Mouse (Mus musculus): ENCODE data around the gene Aurkb. TPM values are rescaled to one million over a fixed set of nuclear protein-coding genes. Genes with fewer than 3 reads are reported as not detected.

The Aurkb gene
- total and polyA plus RNA-seq, 3 experiments = 120 to 170 (median 159) TPM

GRCm38 (mm10) chr11:69008182-69009121, 37.0 kb upstream of the Aurkb start, which contains the start of gene Pfas (continued):
- peak; percentile 92 for TF ChIP-seq HCFC1 (IDR thresholded peaks at IDR 0.05; ENCODE audit: low read depth, low read length)
- TF ChIP-seq ZNF384 (IDR thresholded peaks at IDR 0.05; ENCODE audit: low read depth, low read length) = peak; percentile 78
- no peak for TF ChIP-seq GATA1 (IDR thresholded peaks at IDR 0.05; ENCODE audit: low read depth, low read length)
- TF ChIP-seq E2F4 (IDR thresholded peaks at IDR 0.05; ENCODE audit: borderline replicate concordance, low read depth, low read length) = peak; percentile 97
- TF ChIP-seq MXI1 (IDR thresholded peaks at IDR 0.05; ENCODE audit: low read depth, low read length) = peak; percentile 99

- Histone ChIP-seq H3K9ac (ENCODE audit: control insufficient read depth, low read depth, low read length, poor library complexity, severe bottlenecking) (no peak overlapping the region), H3K4me3 (ENCODE audit: control insufficient read depth in 1 of 2, insufficient read depth in 1 of 2, low read depth in 2 of 2, low read length in 2 of 2) (no peak overlapping the region), H3K36me3 (ENCODE audit: control insufficient read depth in 1 of 2, insufficient read depth in 2 of 2, low read length in 2 of 2) (peaks cover 0 to 18% of the 10 kb centered on the region in 2 experiments; a peak in 2 of 4 replicates), H3K79me2 (ENCODE audit: control insufficient read depth, insufficient read depth, low read length, poor library complexity) (peaks cover 34% of the 10 kb centered on the region), H3K27ac (ENCODE audit: control insufficient read depth, low read depth, low read length) (no peak overlapping the region), H3K27me3 (ENCODE audit: control insufficient read depth in 1 of 2, insufficient read depth in 2 of 2, low read length in 2 of 2) (no peaks in the 10 kb centered on the region), H3K4me1 (ENCODE audit: control insufficient read depth in 1 of 2, insufficient read depth in 2 of 2, low read length in 2 of 2) (peaks cover 0 to 10% of the 10 kb centered on the region in 2 experiments; a peak in 3 of 4 replicates), H3K9me3 (replicated peaks; ENCODE audit: insufficient read depth, low read length) (no peaks in the 10 kb centered on the region)
- TF ChIP-seq TBP (IDR thresholded peaks at IDR 0.05; ENCODE audit: low read depth, low read length) (peak; percentile 90), ETS1 (IDR thresholded peaks at IDR 0.05; ENCODE audit: low read depth, low read length) (no peak)
- DNase-seq (ENCODE audit: low read depth, low spot score) = peak; percentile 52
Measured at GRCm38 (mm10) chr11:69009508-69009907, 35.9 kb upstream of the Aurkb start.

DNA sequence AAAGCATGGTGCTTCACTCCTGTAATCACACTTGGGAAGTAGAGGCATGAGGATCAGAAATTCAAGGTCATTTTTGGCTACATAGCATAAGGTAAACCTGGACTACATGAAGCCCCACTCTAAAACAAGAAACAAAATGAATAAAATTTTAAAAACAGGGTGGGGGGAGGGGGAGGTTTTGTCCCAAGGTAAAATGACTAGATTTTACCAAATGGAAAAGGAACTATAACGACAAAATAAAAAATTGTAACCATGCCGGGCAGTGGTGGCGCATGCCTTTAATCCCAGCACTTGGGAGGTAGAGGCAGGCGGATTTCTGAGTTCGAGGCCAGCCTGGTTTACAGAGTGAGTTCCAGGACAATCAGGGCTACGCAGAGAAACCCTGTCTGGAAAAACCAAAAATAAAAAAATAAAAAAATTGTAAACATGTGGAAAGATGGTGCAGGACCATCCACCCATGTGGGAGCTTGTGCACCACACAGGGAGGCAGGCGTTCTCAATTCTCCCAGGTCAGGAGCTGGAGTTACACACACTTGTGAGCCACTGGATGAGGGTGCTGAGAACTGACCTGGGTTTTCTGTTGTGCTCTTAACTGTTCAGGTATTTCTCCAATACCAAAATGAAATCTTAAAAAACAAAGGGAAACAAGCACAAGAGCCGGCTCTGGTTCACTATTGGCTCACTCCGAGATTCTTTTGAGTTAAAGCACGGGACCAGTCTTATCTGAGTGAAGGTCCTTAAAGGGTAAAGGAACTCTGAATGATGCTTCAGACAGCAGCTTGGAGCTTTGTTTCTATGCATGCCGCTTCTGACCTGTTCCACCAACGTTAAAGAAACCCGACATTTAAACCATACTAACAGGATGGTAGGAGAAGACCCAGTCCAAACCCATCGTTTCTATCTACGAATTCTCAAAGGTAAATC, 34.8 kb upstream of the Aurkb start:
- Histone ChIP-seq H3K27ac (ENCODE audit: control insufficient read depth, low read depth, low read length) (peak overlapping the region; percentile 58), H3K36me3 (ENCODE audit: control insufficient read depth in 1 of 2, insufficient read depth in 2 of 2, low read length in 2 of 2) (peaks cover 0 to 22% of the 10 kb centered on the region in 2 experiments; a peak in 2 of 4 replicates), H3K9me3 (replicated peaks; ENCODE audit: insufficient read depth, low read length) (no peaks in the 10 kb centered on the region), H3K4me1 (ENCODE audit: control insufficient read depth in 1 of 2, insufficient read depth in 2 of 2, low read length in 2 of 2) (peaks cover 0 to 15% of the 10 kb centered on the region in 2 experiments; a peak in 3 of 4 replicates), H3K9ac (ENCODE audit: control insufficient read depth, low read depth, low read length, poor library complexity, severe bottlenecking) (peak overlapping the region; percentile 40), H3K27me3 (ENCODE audit: control insufficient read depth in 1 of 2, insufficient read depth in 2 of 2, low read length in 2 of 2) (no peaks in the 10 kb centered on the region), H3K4me3 (ENCODE audit: control insufficient read depth in 1 of 2, insufficient read depth in 1 of 2, low read depth in 2 of 2, low read length in 2 of 2) (peak overlapping the region; percentile 28 to 47), H3K79me2 (ENCODE audit: control insufficient read depth, insufficient read depth, low read length, poor library complexity) (peaks cover 25% of the 10 kb centered on the region)
- TF ChIP-seq TCF12 (IDR thresholded peaks at IDR 0.05; ENCODE audit: low read depth, low read length) (no peak), BHLHE40 (IDR thresholded peaks at IDR 0.05; ENCODE audit: borderline replicate concordance, low read depth, low read length) (peak; percentile 93), RCOR1 (IDR thresholded peaks at IDR 0.05; ENCODE audit: low read depth, low read length) (0 out of 2 replicates have a peak, but pooled peaks have one; percentile 45), ZKSCAN1 (IDR thresholded peaks at IDR 0.05; ENCODE audit: low read depth, low read length) (no peak), NELFE (IDR thresholded peaks at IDR 0.05; ENCODE audit: low read depth, low read length) (no peak), GATA1 (IDR thresholded peaks at IDR 0.05; ENCODE audit: low read depth, low read length) (peak; percentile 73; the same call in 1 of the 2 replicates), SIN3A (IDR thresholded peaks at IDR 0.05; ENCODE audit: low read length) (peak; percentile 53), ETS1 (IDR thresholded peaks at IDR 0.05; ENCODE audit: low read depth, low read length) (no peak), TBP (IDR thresholded peaks at IDR 0.05; ENCODE audit: low read depth, low read length) (peak; percentile 97), ZNF384 (IDR thresholded peaks at IDR 0.05; ENCODE audit: low read depth, low read length) (no peak), USF1 (IDR thresholded peaks at IDR 0.05; ENCODE audit: low read depth, low read length) (0 out of 2 replicates have a peak, but pooled peaks have one; percentile 25)
- DNase-seq (ENCODE audit: low read depth, low spot score) = peak; percentile 83

Measured in MEL (cell line).